Mouse (Mus musculus): ENCODE data around the gene Fam227b. TPM values are rescaled to one million over a fixed set of nuclear protein-coding genes. Genes with fewer than 3 reads are reported as not detected.

The Fam227b gene
- polyA plus RNA-seq, 1 experiment from 2014 or later = not detected

DNA sequence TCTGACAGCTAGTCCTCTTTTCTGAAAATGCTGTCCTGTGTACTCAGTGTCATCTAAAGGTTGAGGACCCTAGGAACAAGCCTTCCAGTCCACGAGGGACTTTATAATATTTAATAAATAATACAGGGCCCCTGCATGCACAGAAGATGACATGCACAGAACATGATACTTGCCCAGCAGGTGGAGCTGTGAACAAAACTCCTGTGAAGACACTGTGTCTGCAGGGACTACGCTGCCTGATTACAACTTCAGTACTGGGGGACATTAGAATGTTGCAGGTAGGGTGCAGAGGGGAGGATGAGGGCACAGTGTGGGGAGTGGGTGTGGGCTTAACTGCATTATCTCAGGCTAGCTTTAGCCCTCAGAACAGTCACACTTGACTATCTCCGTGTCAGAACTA, 145.7 kb downstream of the Fam227b start:
- Histone ChIP-seq H3K36me3 (ENCODE audit: insufficient read depth) (no peaks in the 10 kb centered on the region), H3K4me3 (ENCODE audit: low read depth, low read length) (no peak overlapping the region), H3K9me3 (ENCODE audit: low read depth, low read length) (no peaks in the 10 kb centered on the region), H3K9ac (no peak overlapping the region), H3K4me1 (ENCODE audit: insufficient read depth) (no peaks in the 10 kb centered on the region), H3K4me2 (no peak overlapping the region), H3K27me3 (ENCODE audit: insufficient read depth, low read length) (no peaks in the 10 kb centered on the region), H3K27ac (ENCODE audit: low read depth) (no peak overlapping the region)
- peak; percentile 71 for TF ChIP-seq CTCF (IDR thresholded peaks at IDR 0.05; ENCODE audit: low read depth)
- ATAC-seq (ENCODE audit: insufficient read depth) (peak; percentile 65), DNase-seq (peak; percentile 85)
- 36% methylated on average over 3 of the region's 3 CpGs for WGBS

DNA sequence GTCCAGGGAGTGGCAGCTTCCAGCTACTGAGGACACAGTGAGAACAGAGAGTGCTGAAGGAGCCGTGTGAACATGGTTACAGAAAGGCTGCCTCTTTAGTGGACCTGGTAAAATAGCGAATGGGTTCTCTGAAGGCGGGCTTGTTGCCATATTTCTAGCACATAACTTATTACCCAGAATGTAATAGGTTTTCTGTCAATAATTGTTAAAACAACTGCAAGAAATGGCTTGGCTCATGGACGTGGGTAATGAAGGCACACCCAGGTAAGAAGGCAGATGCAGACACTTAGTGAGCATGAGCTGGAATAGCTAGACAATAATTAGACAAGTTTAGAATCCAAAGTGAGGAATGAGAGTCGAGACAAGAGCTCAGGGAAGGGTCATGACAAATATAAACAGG, 149.5 kb downstream of the Fam227b start:
- DNase-seq = no peak
- H3K4me3 ChIP-seq (ENCODE audit: low read depth, low read length) = no peak overlapping the region
- no peak overlapping the region for H3K9ac ChIP-seq
- H3K27me3 ChIP-seq (ENCODE audit: insufficient read depth, low read length) = no peaks in the 10 kb centered on the region
- 59% methylated on average over 5 of the region's 5 CpGs for WGBS
- H3K4me2 ChIP-seq = no peak overlapping the region
- H3K9me3 ChIP-seq (ENCODE audit: low read depth, low read length) = no peaks in the 10 kb centered on the region
- ATAC-seq (ENCODE audit: insufficient read depth) = no peak
- no peaks in the 10 kb centered on the region for H3K4me1 ChIP-seq (ENCODE audit: insufficient read depth)
- H3K36me3 ChIP-seq (ENCODE audit: insufficient read depth) = no peaks in the 10 kb centered on the region
- no peak for TF ChIP-seq CTCF (IDR thresholded peaks at IDR 0.05; ENCODE audit: low read depth)
- no peak overlapping the region for H3K27ac ChIP-seq (ENCODE audit: low read depth)

DNA sequence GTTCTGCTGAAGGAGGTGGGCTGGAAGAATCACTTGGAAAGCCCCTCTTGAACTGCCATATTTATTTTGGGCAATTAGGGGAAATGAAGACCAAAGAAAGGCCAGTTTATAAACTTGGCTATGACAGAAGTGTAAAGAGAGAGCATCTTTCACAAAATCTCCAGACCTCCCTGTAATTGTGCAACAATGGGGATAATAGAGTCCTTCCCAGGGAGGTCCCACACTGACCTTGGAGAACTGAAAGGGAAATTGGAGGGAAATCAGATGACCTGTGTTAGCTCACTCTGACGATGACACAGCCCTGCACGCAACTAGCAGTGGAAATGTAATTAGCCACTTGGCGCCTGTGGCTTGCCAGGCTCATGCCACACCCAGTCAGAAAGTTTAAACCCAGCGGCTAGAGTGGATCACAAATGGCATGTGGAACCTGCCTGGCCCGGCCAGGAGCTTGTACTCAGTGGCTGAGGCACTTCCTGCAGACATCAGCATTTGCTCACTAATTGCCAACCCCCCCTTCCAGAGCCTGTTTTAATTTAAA, 175.9 kb downstream of the Fam227b start:
- Histone ChIP-seq H3K27me3 (ENCODE audit: insufficient read depth, low read length) (no peaks in the 10 kb centered on the region), H3K4me3 (ENCODE audit: low read depth, low read length) (no peak overlapping the region), H3K9me3 (ENCODE audit: low read depth, low read length) (no peaks in the 10 kb centered on the region), H3K4me2 (no peak overlapping the region), H3K9ac (no peak overlapping the region), H3K4me1 (ENCODE audit: insufficient read depth) (no peaks in the 10 kb centered on the region), H3K27ac (ENCODE audit: low read depth) (no peak overlapping the region), H3K36me3 (ENCODE audit: insufficient read depth) (no peaks in the 10 kb centered on the region)
- peak; percentile 17; the same call in 1 of the 2 replicates for ATAC-seq (ENCODE audit: insufficient read depth)
- WGBS = 58% methylated on average over 5 of the region's 5 CpGs
- DNase-seq = no peak
- TF ChIP-seq CTCF (IDR thresholded peaks at IDR 0.05; ENCODE audit: low read depth) = no peak

DNA sequence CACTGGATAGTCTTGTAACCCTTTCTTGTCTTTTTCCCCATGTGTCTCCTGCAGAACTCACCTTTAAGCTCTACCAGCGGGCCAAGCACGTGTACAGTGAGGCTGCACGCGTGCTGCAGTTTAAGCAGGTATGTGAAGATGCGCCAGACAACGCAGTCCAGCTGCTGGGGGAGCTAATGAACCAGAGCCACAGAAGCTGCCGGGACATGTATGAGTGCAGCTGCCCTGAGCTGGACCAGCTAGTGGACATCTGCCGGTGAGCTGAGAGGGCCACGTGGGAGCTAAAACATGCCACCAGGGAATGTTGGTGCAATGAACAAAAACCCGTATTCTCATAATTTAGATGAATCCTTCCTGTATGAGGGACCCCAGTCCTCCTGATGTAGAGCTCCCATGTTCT, 176.6 kb downstream of the Fam227b start:
- 86% methylated on average over 10 of the region's 10 CpGs for WGBS
- Histone ChIP-seq H3K4me3 (ENCODE audit: low read depth, low read length) (no peak overlapping the region), H3K4me2 (no peak overlapping the region), H3K9me3 (ENCODE audit: low read depth, low read length) (no peaks in the 10 kb centered on the region), H3K27ac (ENCODE audit: low read depth) (no peak overlapping the region), H3K4me1 (ENCODE audit: insufficient read depth) (no peaks in the 10 kb centered on the region), H3K9ac (no peak overlapping the region), H3K36me3 (ENCODE audit: insufficient read depth) (no peaks in the 10 kb centered on the region), H3K27me3 (ENCODE audit: insufficient read depth, low read length) (no peaks in the 10 kb centered on the region)
- DNase-seq (no peak), ATAC-seq (ENCODE audit: insufficient read depth) (no peak)
- no peak for TF ChIP-seq CTCF (IDR thresholded peaks at IDR 0.05; ENCODE audit: low read depth)

DNA sequence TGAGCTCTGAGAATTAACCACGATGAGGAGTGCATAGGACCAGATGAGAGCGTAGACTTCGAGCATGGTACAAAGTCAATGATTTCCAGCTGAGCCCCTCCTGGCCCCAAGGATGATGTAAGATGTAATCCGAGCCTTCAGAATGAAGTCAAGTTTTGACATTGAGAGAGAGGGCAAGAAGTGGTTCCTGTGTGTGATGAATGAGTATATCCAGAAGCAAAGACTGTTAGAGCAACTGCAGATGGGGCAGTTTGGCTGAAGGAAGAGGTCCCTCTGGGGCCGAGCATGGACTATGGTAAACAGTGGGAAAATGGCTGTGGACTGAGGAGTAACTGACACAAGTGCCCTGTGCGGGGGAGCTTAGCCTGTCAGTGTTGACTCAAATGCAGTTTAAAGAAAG, 178.6 kb downstream of the Fam227b start:
- H3K36me3 ChIP-seq (ENCODE audit: insufficient read depth) = no peaks in the 10 kb centered on the region
- H3K4me1 ChIP-seq (ENCODE audit: insufficient read depth) = no peaks in the 10 kb centered on the region
- peak; percentile 69 for ATAC-seq (ENCODE audit: insufficient read depth)
- no peak overlapping the region for H3K27ac ChIP-seq (ENCODE audit: low read depth)
- H3K27me3 ChIP-seq (ENCODE audit: insufficient read depth, low read length) = no peaks in the 10 kb centered on the region
- H3K4me3 ChIP-seq (ENCODE audit: low read depth, low read length) = no peak overlapping the region
- H3K4me2 ChIP-seq = no peak overlapping the region
- H3K9ac ChIP-seq = no peak overlapping the region
- H3K9me3 ChIP-seq (ENCODE audit: low read depth, low read length) = no peaks in the 10 kb centered on the region
- WGBS = 23% methylated on average over 6 of the region's 6 CpGs
- TF ChIP-seq CTCF (IDR thresholded peaks at IDR 0.05; ENCODE audit: low read depth) = no peak
- DNase-seq = peak; percentile 52

DNA sequence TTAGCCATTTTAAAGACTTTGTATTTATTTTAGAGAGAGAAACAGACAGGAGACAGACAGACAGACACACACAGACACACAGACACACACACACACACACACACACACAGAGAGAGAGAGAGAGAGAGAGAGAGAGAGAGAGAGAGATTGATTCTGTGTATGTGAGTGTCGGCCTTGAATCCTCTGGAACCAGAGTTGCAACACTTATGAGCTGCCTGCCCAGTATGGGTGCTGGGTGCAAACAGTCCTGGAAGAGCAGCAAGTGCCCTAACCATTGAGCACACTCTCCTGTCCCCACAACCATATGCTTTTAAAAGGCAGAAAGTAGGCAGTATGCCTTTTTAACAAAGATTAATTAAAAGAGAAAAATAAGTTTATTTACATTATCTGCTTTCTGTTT, 183.0 kb downstream of the Fam227b start:
- H3K36me3 ChIP-seq (ENCODE audit: insufficient read depth) = no peaks in the 10 kb centered on the region
- no peaks in the 10 kb centered on the region for H3K9me3 ChIP-seq (ENCODE audit: low read depth, low read length)
- DNase-seq (no peak), ATAC-seq (ENCODE audit: insufficient read depth) (no peak)
- no peak overlapping the region for H3K9ac ChIP-seq
- no peak for TF ChIP-seq CTCF (IDR thresholded peaks at IDR 0.05; ENCODE audit: low read depth)
- no peak overlapping the region for H3K27ac ChIP-seq (ENCODE audit: low read depth)
- no peaks in the 10 kb centered on the region for H3K27me3 ChIP-seq (ENCODE audit: insufficient read depth, low read length)
- WGBS = 82% methylated on average over 1 of the region's 1 CpGs
- H3K4me3 ChIP-seq (ENCODE audit: low read depth, low read length) = no peak overlapping the region
- no peak overlapping the region for H3K4me2 ChIP-seq
- no peaks in the 10 kb centered on the region for H3K4me1 ChIP-seq (ENCODE audit: insufficient read depth)

DNA sequence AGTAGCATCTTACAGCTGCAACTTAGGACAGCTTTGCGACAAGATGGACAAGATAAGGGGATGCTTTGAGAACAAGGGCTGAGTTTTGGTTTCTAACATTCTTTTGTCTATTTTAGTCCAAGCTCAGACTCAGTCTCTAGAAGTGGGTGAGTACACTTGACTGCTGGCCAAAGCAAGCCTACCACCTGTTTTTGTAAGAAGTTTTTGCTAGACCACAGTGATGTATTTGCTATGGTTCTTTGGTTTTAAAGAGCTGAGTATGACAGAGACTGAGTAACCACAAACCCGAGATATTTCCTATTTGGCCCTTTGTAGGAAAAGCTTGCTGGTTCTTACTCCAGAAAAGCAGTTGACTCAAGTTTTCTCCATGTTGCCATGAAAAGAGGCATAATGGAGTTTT, 203.6 kb downstream of the Fam227b start:
- Histone ChIP-seq H3K27ac (ENCODE audit: low read depth) (no peak overlapping the region), H3K4me2 (no peak overlapping the region), H3K9ac (no peak overlapping the region), H3K4me3 (ENCODE audit: low read depth, low read length) (no peak overlapping the region), H3K4me1 (ENCODE audit: insufficient read depth) (no peaks in the 10 kb centered on the region), H3K36me3 (ENCODE audit: insufficient read depth) (peaks cover 9% of the 10 kb centered on the region; the same call in 1 of the 2 replicates), H3K9me3 (ENCODE audit: low read depth, low read length) (no peaks in the 10 kb centered on the region), H3K27me3 (ENCODE audit: insufficient read depth, low read length) (no peaks in the 10 kb centered on the region)
- DNase-seq = no peak
- 92% methylated on average over 2 of the region's 2 CpGs for WGBS
- no peak for ATAC-seq (ENCODE audit: insufficient read depth)
- no peak for TF ChIP-seq CTCF (IDR thresholded peaks at IDR 0.05; ENCODE audit: low read depth)

DNA sequence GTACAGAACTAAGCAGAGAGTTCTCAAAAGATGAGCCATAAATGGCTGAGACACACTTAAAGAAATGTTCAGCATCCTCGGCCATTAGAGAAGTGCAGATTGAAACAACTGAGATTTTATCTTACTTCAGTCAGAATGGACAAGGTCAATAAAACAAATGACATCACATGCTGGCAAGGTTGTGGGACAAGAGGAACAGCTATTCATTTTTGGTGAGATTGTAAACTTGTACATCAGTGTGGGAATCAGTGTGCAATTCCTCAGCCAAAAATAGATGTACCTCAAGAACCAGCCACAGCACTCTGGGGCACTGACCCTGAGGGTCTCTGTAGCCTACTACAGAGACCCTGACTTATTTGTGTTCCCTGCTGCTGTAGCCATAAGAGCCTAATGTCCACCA, 208.5 kb downstream of the Fam227b start:
- H3K9me3 ChIP-seq (ENCODE audit: low read depth, low read length) = no peaks in the 10 kb centered on the region
- H3K9ac ChIP-seq = no peak overlapping the region
- no peaks in the 10 kb centered on the region for H3K27me3 ChIP-seq (ENCODE audit: insufficient read depth, low read length)
- no peak overlapping the region for H3K4me2 ChIP-seq
- DNase-seq (no peak), ATAC-seq (ENCODE audit: insufficient read depth) (no peak)
- H3K36me3 ChIP-seq (ENCODE audit: insufficient read depth) = no peaks in the 10 kb centered on the region
- H3K27ac ChIP-seq (ENCODE audit: low read depth) = no peak overlapping the region
- TF ChIP-seq CTCF (IDR thresholded peaks at IDR 0.05; ENCODE audit: low read depth) = no peak
- no peaks in the 10 kb centered on the region for H3K4me1 ChIP-seq (ENCODE audit: insufficient read depth)
- no peak overlapping the region for H3K4me3 ChIP-seq (ENCODE audit: low read depth, low read length)
- 52% methylated on average over 1 of the region's 1 CpGs for WGBS
